Mouse (Mus musculus): ENCODE results near the gene Gpr158. TPM values are rescaled to one million over a fixed set of nuclear protein-coding genes. Genes with fewer than 3 reads are reported as not detected.

The Gpr158 gene
- total RNA-seq (2014; rRNA removed; ENCODE audit: low replicate concordance) (not detected in 2 replicates), polyA plus RNA-seq (2015; fragmentation: Nextera tagmentation; extraction: Ambion mirVana) (0.03 and 0.04 TPM in 2 replicates)

GRCm38 (mm10) chr2:21367345-21368111 is at the start of gene Gpr158:
Gene Gpr158, plus strand, starts transcription at chr2:21367542.
- peak; percentile 82; the same call in 1 of the 2 replicates for ATAC-seq (ENCODE audit: insufficient read depth, low read depth)
- no peak for TF ChIP-seq CTCF (IDR thresholded peaks at IDR 0.05; ENCODE audit: low read depth)
- no peak for TF ChIP-seq EP300 (IDR thresholded peaks at IDR 0.05; ENCODE audit: low read depth)

GRCm38 (mm10) chr2:21343821-21344220 is 23.5 kb upstream of the Gpr158 start:
- ATAC-seq (ENCODE audit: insufficient read depth, low read depth): no peak
- no peak for DNase-seq (ENCODE audit: low spot score)
- 44% methylated on average over 5 of the region's 5 CpGs for WGBS

More at GRCm38 (mm10) chr2:21367345-21368111, at the start of gene Gpr158:
- no peak within 1 kb of the TSS for H3K9ac ChIP-seq (replicated peaks; ENCODE audit: low read depth, low read length)
- H3K36me3 ChIP-seq (replicated peaks; ENCODE audit: control insufficient read depth, insufficient read depth, low read length): no peaks in the 10 kb centered on the region
- peak within 1 kb of the TSS; percentile 53 for H3K4me2 ChIP-seq (ENCODE audit: low read depth, low read length)
- 4% methylated on average over 43 of the region's 43 CpGs for WGBS
- peaks cover 19% of the 10 kb centered on the region for H3K27me3 ChIP-seq (ENCODE audit: control insufficient read depth, insufficient read depth, low read length)
- no peak within 1 kb of the TSS for H3K27ac ChIP-seq (ENCODE audit: low read depth)
- H3K4me3 ChIP-seq (ENCODE audit: low read depth, low read length): peak within 1 kb of the TSS; percentile 12; the same call in 1 of the 2 replicates
- H3K9me3 ChIP-seq (replicated peaks; ENCODE audit: control insufficient read depth, low read length): no peaks in the 10 kb centered on the region
- H3K4me1 ChIP-seq (ENCODE audit: control insufficient read depth, insufficient read depth): no peaks in the 10 kb centered on the region
- DNase-seq (ENCODE audit: low spot score): peak; percentile 53

GRCm38 (mm10) chr2:21368351-21369170 is 1.2 kb downstream of the Gpr158 start:
- Histone ChIP-seq H3K4me3 (ENCODE audit: low read depth, low read length) (no peak overlapping the region), H3K27ac (ENCODE audit: low read depth) (no peak overlapping the region), H3K27me3 (ENCODE audit: control insufficient read depth, insufficient read depth, low read length) (peaks cover 19% of the 10 kb centered on the region), H3K36me3 (replicated peaks; ENCODE audit: control insufficient read depth, insufficient read depth, low read length) (no peaks in the 10 kb centered on the region), H3K4me2 (ENCODE audit: low read depth, low read length) (no peak overlapping the region), H3K9ac (replicated peaks; ENCODE audit: low read depth, low read length) (no peak overlapping the region), H3K9me3 (replicated peaks; ENCODE audit: control insufficient read depth, low read length) (no peaks in the 10 kb centered on the region), H3K4me1 (ENCODE audit: control insufficient read depth, insufficient read depth) (no peaks in the 10 kb centered on the region)
- WGBS: 18% methylated on average over 43 of the region's 44 CpGs
- TF ChIP-seq EP300 (IDR thresholded peaks at IDR 0.05; ENCODE audit: low read depth) (no peak), CTCF (IDR thresholded peaks at IDR 0.05; ENCODE audit: low read depth) (no peak)
- DNase-seq (ENCODE audit: low spot score) (no peak), ATAC-seq (ENCODE audit: insufficient read depth, low read depth) (peak; percentile 39; the same call in 1 of the 2 replicates)

More at GRCm38 (mm10) chr2:21343821-21344220, 23.5 kb upstream of the Gpr158 start:
- H3K4me3 ChIP-seq (ENCODE audit: low read depth, low read length): no peak overlapping the region
- H3K9ac ChIP-seq (replicated peaks; ENCODE audit: low read depth, low read length): no peak overlapping the region
- no peaks in the 10 kb centered on the region for H3K9me3 ChIP-seq (replicated peaks; ENCODE audit: control insufficient read depth, low read length)
- H3K36me3 ChIP-seq (replicated peaks; ENCODE audit: control insufficient read depth, insufficient read depth, low read length): no peaks in the 10 kb centered on the region
- H3K4me2 ChIP-seq (ENCODE audit: low read depth, low read length): no peak overlapping the region
- H3K27ac ChIP-seq (ENCODE audit: low read depth): no peak overlapping the region
- H3K27me3 ChIP-seq (ENCODE audit: control insufficient read depth, insufficient read depth, low read length): no peaks in the 10 kb centered on the region
- no peaks in the 10 kb centered on the region for H3K4me1 ChIP-seq (ENCODE audit: control insufficient read depth, insufficient read depth)
- no peak for TF ChIP-seq CTCF (IDR thresholded peaks at IDR 0.05; ENCODE audit: low read depth)
- TF ChIP-seq EP300 (IDR thresholded peaks at IDR 0.05; ENCODE audit: low read depth): no peak

- whole genome bisulfite sequencing: 51% methylated on average over 6 of the region's 6 CpGs
Measured at GRCm38 (mm10) chr2:21369171-21369485, 1.8 kb downstream of the Gpr158 start.

GRCm38 (mm10) chr2:21369556-21369955 is 2.2 kb downstream of the Gpr158 start:
- H3K9ac ChIP-seq (replicated peaks; ENCODE audit: low read depth, low read length): no peak overlapping the region
- 54% methylated on average over 2 of the region's 2 CpGs for WGBS
- H3K9me3 ChIP-seq (replicated peaks; ENCODE audit: control insufficient read depth, low read length): no peaks in the 10 kb centered on the region
- no peaks in the 10 kb centered on the region for H3K36me3 ChIP-seq (replicated peaks; ENCODE audit: control insufficient read depth, insufficient read depth, low read length)
- H3K4me3 ChIP-seq (ENCODE audit: low read depth, low read length): no peak overlapping the region
- peaks cover 19% of the 10 kb centered on the region for H3K27me3 ChIP-seq (ENCODE audit: control insufficient read depth, insufficient read depth, low read length)
- ATAC-seq (ENCODE audit: insufficient read depth, low read depth): no peak
- H3K4me2 ChIP-seq (ENCODE audit: low read depth, low read length): no peak overlapping the region
- no peak for TF ChIP-seq EP300 (IDR thresholded peaks at IDR 0.05; ENCODE audit: low read depth)
- H3K4me1 ChIP-seq (ENCODE audit: control insufficient read depth, insufficient read depth): no peaks in the 10 kb centered on the region
- DNase-seq (ENCODE audit: low spot score): no peak
- no peak overlapping the region for H3K27ac ChIP-seq (ENCODE audit: low read depth)

More at GRCm38 (mm10) chr2:21369171-21369485, 1.8 kb downstream of the Gpr158 start:
- H3K27me3 ChIP-seq (ENCODE audit: control insufficient read depth, insufficient read depth, low read length): peaks cover 19% of the 10 kb centered on the region
- no peaks in the 10 kb centered on the region for H3K4me1 ChIP-seq (ENCODE audit: control insufficient read depth, insufficient read depth)
- DNase-seq (ENCODE audit: low spot score) (no peak), ATAC-seq (ENCODE audit: insufficient read depth, low read depth) (no peak)
- no peaks in the 10 kb centered on the region for H3K36me3 ChIP-seq (replicated peaks; ENCODE audit: control insufficient read depth, insufficient read depth, low read length)
- H3K9ac ChIP-seq (replicated peaks; ENCODE audit: low read depth, low read length): no peak overlapping the region
- H3K9me3 ChIP-seq (replicated peaks; ENCODE audit: control insufficient read depth, low read length): no peaks in the 10 kb centered on the region
- no peak for TF ChIP-seq CTCF (IDR thresholded peaks at IDR 0.05; ENCODE audit: low read depth)
- no peak for TF ChIP-seq EP300 (IDR thresholded peaks at IDR 0.05; ENCODE audit: low read depth)
- no peak overlapping the region for H3K4me3 ChIP-seq (ENCODE audit: low read depth, low read length)
- no peak overlapping the region for H3K4me2 ChIP-seq (ENCODE audit: low read depth, low read length)
- no peak overlapping the region for H3K27ac ChIP-seq (ENCODE audit: low read depth)

All from heart, postnatal 0 days (tissue).